Mouse (Mus musculus) liver, embryonic 14.5 days (tissue): ENCODE data around the gene Mta2. TPM values are rescaled to one million over a fixed set of nuclear protein-coding genes. Genes with fewer than 3 reads are reported as not detected.
A peak's percentile ranks its signal among the peaks of the same experiment; 100 is the strongest.
"Not testable (repeated sequence)": the region's sequence is repeated elsewhere in the genome, so short reads cannot be mapped to it uniquely, and the experiment has no call there.

Experiments
- ATAC-seq: fragments of 200-750 bp; cut with Nextera tagmentation; 2 replicates; pipeline ENCODE4 v1.8.0; 2017; ENCODE audit warnings: moderate number of reproducible peaks, mild to moderate bottlenecking, moderate library complexity; ENCODE audit not compliant: insufficient read depth
- DNase-seq, 3 experiments: peaks; one replicate each; pipeline ENCODE4 v3.0.0-alpha.2; 2012 to 2013; ENCODE audit warnings: low read depth in 3 of 3, low spot score in 3 of 3
- H3K27ac ChIP-seq: fragments of 300-500 bp; sonication (generic); 2 replicates; pipeline ENCODE4 v1.5.1; 2014; ENCODE audit warnings: moderate library complexity, mild to moderate bottlenecking, control low read depth, inconsistent platforms
- H3K27me3 ChIP-seq: fragments of 300-500 bp; sonication (generic); 2 replicates; pipeline ENCODE4 v1.6.1; 2014; ENCODE audit warnings: mild to moderate bottlenecking, low read length, moderate library complexity; ENCODE audit not compliant: control insufficient read depth, insufficient read depth
- H3K36me3 ChIP-seq: fragments of 300-500 bp; sonication (generic); replicated peaks from 2 replicates; pipeline ENCODE4 v1.6.1; 2014; ENCODE audit warnings: low read depth; ENCODE audit not compliant: control insufficient read depth, insufficient read depth
- H3K4me1 ChIP-seq, 2 experiments: fragments of 200-500 bp in 1 of 2; fragments of 300-500 bp in 1 of 2; sonication (generic) in 1 of 2; replicated peaks; 2 replicates each; pipeline ENCODE4 v1.6.1; 2012 to 2014; ENCODE audit warnings: antibody characterized with exemption in 1 of 2, inconsistent platforms in 1 of 2, low read length in 1 of 2; ENCODE audit not compliant: control insufficient read depth in 2 of 2, insufficient read depth in 2 of 2
- H3K4me2 ChIP-seq: fragments of 300-500 bp; sonication (generic); 2 replicates; pipeline ENCODE4 v1.6.1; 2014; ENCODE audit warnings: low read depth, mild to moderate bottlenecking, control low read depth, moderate library complexity
- H3K4me3 ChIP-seq, 2 experiments: fragments of 200-500 bp in 1 of 2; fragments of 300-500 bp in 1 of 2; sonication (generic) in 1 of 2; 2 replicates each; pipeline ENCODE4 v1.5.1; 2012 to 2014; ENCODE audit warnings: low read depth in 2 of 2, low read length in 2 of 2, mild to moderate bottlenecking in 2 of 2, control low read depth in 1 of 2, inconsistent platforms in 1 of 2, moderate library complexity in 1 of 2; ENCODE audit not compliant: insufficient read depth in 1 of 2
- H3K9ac ChIP-seq: fragments of 300-500 bp; sonication (generic); replicated peaks from 2 replicates; pipeline ENCODE4 v1.6.1; 2014; ENCODE audit warnings: mild to moderate bottlenecking, control low read depth, moderate library complexity
- H3K9me3 ChIP-seq: fragments of 300-500 bp; sonication (generic); 2 replicates; pipeline ENCODE4 v1.6.1; 2016; ENCODE audit warnings: low read length, mixed read lengths; ENCODE audit not compliant: control insufficient read depth
- CTCF ChIP-seq: IDR thresholded peaks from 2 replicates; pipeline ENCODE4 v1.5.1; 2016; ENCODE audit warnings: antibody characterized with exemption, low read depth, control low read depth
- EP300 ChIP-seq: IDR thresholded peaks from 2 replicates; pipeline ENCODE4 v1.6.1; 2016; ENCODE audit warnings: antibody characterized with exemption, low read depth
- WGBS: fragments of 180-500 bp; shearing (Covaris S2); extraction: QIAGEN DNeasy Blood & Tissue Kit; methylation state at CpG from one replicate; pipeline ENCODE4 v1.1.7; 2014; ENCODE audit not compliant: insufficient replicate concordance; 5-methylcytosine and 5-hydroxymethylcytosine counted together
- polyA plus RNA-seq, 2 experiments: library from polyadenylated mRNA; depleted of rRNA in 1 of 2; stranded (reverse) in 1 of 2; unstranded in 1 of 2; fragments of >200 nt; fragmentation: Nextera tagmentation in 1 of 2; extraction: Ambion mirVana in 1 of 2; gene quantifications; 2 replicates each; pipeline versions ENCODE4 v1.2.1 to v1.2.3; 2012 to 2014

The Mta2 gene
- polyA plus RNA-seq (2012; rRNA removed) = 18.9 and 23.0 TPM in 2 replicates
- polyA plus RNA-seq (2014; fragmentation: Nextera tagmentation; extraction: Ambion mirVana) = 18.5 and 22.8 TPM in 2 replicates

GRCm38 (mm10) chr19:8941515-8942217, at the start of gene Mta2:
Gene Mta2 (plus strand): TSS chr19:8941875.
- peaks cover 27% of the 10 kb centered on the region for H3K36me3 ChIP-seq
- WGBS = under 1% methylated on average over 64 of the region's 64 CpGs
- peak within 1 kb of the TSS; percentile 93 for H3K27ac ChIP-seq
- peak within 1 kb of the TSS; percentile 78 for H3K4me2 ChIP-seq
- H3K4me3 ChIP-seq = peak within 1 kb of the TSS; percentile 72 to 88
- H3K4me1 ChIP-seq = peaks cover 27 to 30% of the 10 kb centered on the region in 2 experiments
- DNase-seq (peak; percentile 90 to 94 (median 91)), ATAC-seq (peak; percentile 90)
- no peaks in the 10 kb centered on the region for H3K9me3 ChIP-seq
- peak within 1 kb of the TSS; percentile 88 for H3K9ac ChIP-seq
- peak; percentile 4; the same call in 1 of the 2 replicates for TF ChIP-seq CTCF
- TF ChIP-seq EP300 = no peak
- no peaks in the 10 kb centered on the region for H3K27me3 ChIP-seq

GRCm38 (mm10) chr19:8892829-8893766, 48.6 kb upstream of the Mta2 start, which contains the start of gene Ints5:
Gene Ints5 (plus strand): TSS chr19:8893005.
- Histone ChIP-seq H3K27me3 (no peaks in the 10 kb centered on the region), H3K4me2 (peak within 1 kb of the TSS; percentile 83), H3K4me1 (peaks cover 6 to 22% of the 10 kb centered on the region in 2 experiments), H3K9ac (peak within 1 kb of the TSS; percentile 98), H3K27ac (peak within 1 kb of the TSS; percentile 91), H3K9me3 (no peaks in the 10 kb centered on the region), H3K36me3 (peaks cover 29% of the 10 kb centered on the region), H3K4me3 (peak within 1 kb of the TSS; percentile 93 to 98)
- DNase-seq (peak; percentile 78 to 81 (median 79)), ATAC-seq (peak; percentile 60)
- TF ChIP-seq CTCF (no peak), EP300 (no peak)
- 1% methylated on average over 54 of the region's 54 CpGs for WGBS

- H3K4me3 ChIP-seq = no peak overlapping the region
- 82% methylated on average over 9 of the region's 9 CpGs for WGBS
- H3K36me3 ChIP-seq = peaks cover 26% of the 10 kb centered on the region
- TF ChIP-seq CTCF (no peak), EP300 (no peak)
- H3K9ac ChIP-seq = no peak overlapping the region
- no peak overlapping the region for H3K27ac ChIP-seq
- ATAC-seq (no peak), DNase-seq (no peak)
- H3K9me3 ChIP-seq = no peaks in the 10 kb centered on the region
- peaks cover 8 to 24% of the 10 kb centered on the region in 2 experiments for H3K4me1 ChIP-seq
- H3K27me3 ChIP-seq = no peaks in the 10 kb centered on the region
- no peak overlapping the region for H3K4me2 ChIP-seq
Measured at GRCm38 (mm10) chr19:8895397-8895960, 46.2 kb upstream of the Mta2 start.

- DNase-seq, H3K9me3 ChIP-seq, H3K27me3 ChIP-seq, ATAC-seq, H3K4me3 ChIP-seq, H3K9ac ChIP-seq, H3K27ac ChIP-seq: not testable (repeated sequence)
- WGBS = 84% methylated on average over 5 of the region's 5 CpGs
- Histone ChIP-seq H3K4me2 (0 out of 2 replicates have a peak overlapping the region, but pooled peaks have one; percentile 11), H3K36me3 (peaks cover 19% of the 10 kb centered on the region), H3K4me1 (peaks cover 8 to 23% of the 10 kb centered on the region in 2 experiments)
Measured at GRCm38 (mm10) chr19:8896231-8896630, 45.4 kb upstream of the Mta2 start.

GRCm38 (mm10) chr19:8897211-8897864, 44.3 kb upstream of the Mta2 start:
- H3K4me2 ChIP-seq = peak overlapping the region; percentile 63
- H3K36me3 ChIP-seq = peaks cover 17% of the 10 kb centered on the region
- H3K4me3 ChIP-seq = peak overlapping the region; percentile 42 to 75
- 44% methylated on average over 21 of the region's 21 CpGs for WGBS
- not testable (repeated sequence) for H3K9me3 ChIP-seq, H3K27me3 ChIP-seq, DNase-seq
- H3K27ac ChIP-seq = peak overlapping the region; percentile 49
- peak overlapping the region; percentile 58 for H3K9ac ChIP-seq
- peak; percentile 36; the same call in 1 of the 2 replicates for ATAC-seq
- H3K4me1 ChIP-seq = peaks cover 8 to 23% of the 10 kb centered on the region in 2 experiments
